Mouse (Mus musculus) megakaryocyte, embryonic 14.5 days (primary cell): ENCODE results near the gene Ncf1. TPM values are rescaled to one million over a fixed set of nuclear protein-coding genes. Genes with fewer than 3 reads are reported as not detected.

Experiments
- H3K27me3 ChIP-seq: replicated peaks from 2 replicates; pipeline ENCODE3; 2012; ENCODE audit warnings: inconsistent platforms
- H3K36me3 ChIP-seq: replicated peaks from 2 replicates; pipeline ENCODE3; 2012; ENCODE audit warnings: low read length, inconsistent platforms, mixed read lengths
- H3K4me1 ChIP-seq: 2 replicates; pipeline ENCODE4 v1.6.1; 2012; ENCODE audit warnings: inconsistent platforms
- H3K4me3 ChIP-seq: replicated peaks from 2 replicates; pipeline ENCODE3; 2012; ENCODE audit warnings: moderate library complexity, mild to moderate bottlenecking, inconsistent platforms
- H3K9me3 ChIP-seq: 2 replicates; pipeline ENCODE4 v1.6.1; 2012; ENCODE audit warnings: inconsistent platforms
- FLI1 ChIP-seq: IDR thresholded peaks from 2 replicates; pipeline ENCODE4 v1.6.1; 2012; ENCODE audit warnings: low read length, inconsistent platforms, mixed read lengths
- GATA1 ChIP-seq: IDR thresholded peaks from 3 replicates; pipeline ENCODE4 v1.6.1; 2012; ENCODE audit warnings: mixed read lengths, low read length, inconsistent platforms, borderline replicate concordance
- polyA plus RNA-seq: library from polyadenylated mRNA; stranded (reverse); fragments of >175 nt; gene quantifications from 2 replicates; pipeline ENCODE4 v1.2.3, GENCODE M21; 2012; ENCODE audit warnings: low replicate concordance; ENCODE audit not compliant: insufficient read depth

Ncf1 gene
- polyA plus RNA-seq, 1 experiment: 124 TPM

GRCm38 (mm10) chr5:134235111-134235510 is 5.7 kb upstream of the Ncf1 start:
- Histone ChIP-seq H3K4me1 (peaks cover 91% of the 10 kb centered on the region), H3K27me3 (no peaks in the 10 kb centered on the region), H3K36me3 (peaks cover 62% of the 10 kb centered on the region), H3K4me3 (no peak overlapping the region), H3K9me3 (no peaks in the 10 kb centered on the region; the same call in 1 of the 2 replicates)
- no peak for TF ChIP-seq GATA1
- no peak for TF ChIP-seq FLI1

- TF ChIP-seq GATA1 (no peak), FLI1 (no peak)
- Histone ChIP-seq H3K9me3 (no peaks in the 10 kb centered on the region), H3K27me3 (no peaks in the 10 kb centered on the region), H3K4me3 (no peak overlapping the region), H3K4me1 (peaks cover 97% of the 10 kb centered on the region), H3K36me3 (peaks cover 53% of the 10 kb centered on the region)
Observed at GRCm38 (mm10) chr5:134234205-134234604, 4.8 kb upstream of the Ncf1 start.

DNA sequence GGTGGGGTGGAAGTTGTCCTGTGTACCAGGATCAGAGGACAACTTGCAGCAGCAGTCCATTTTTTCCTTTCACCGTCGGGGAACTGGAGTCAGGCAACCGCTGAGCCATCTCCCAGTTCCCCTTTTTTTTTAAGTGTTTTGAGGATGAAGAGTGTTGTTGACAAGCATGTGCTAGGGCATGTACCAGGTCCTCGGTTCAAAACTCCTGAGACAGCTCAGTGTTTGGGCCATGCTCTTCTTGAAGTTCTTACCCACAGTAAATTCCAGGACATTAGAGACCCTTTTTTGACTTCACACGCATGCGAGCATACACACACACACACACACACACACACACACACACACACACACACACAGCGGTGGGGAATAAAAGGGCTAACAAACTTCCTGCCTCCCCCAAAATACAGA is 3.8 kb upstream of the Ncf1 start:
- peaks cover 98% of the 10 kb centered on the region for H3K4me1 ChIP-seq
- TF ChIP-seq FLI1: no peak
- no peak for TF ChIP-seq GATA1
- H3K27me3 ChIP-seq: no peaks in the 10 kb centered on the region
- peaks cover 43% of the 10 kb centered on the region for H3K36me3 ChIP-seq
- H3K9me3 ChIP-seq: no peaks in the 10 kb centered on the region
- no peak overlapping the region for H3K4me3 ChIP-seq

GRCm38 (mm10) chr5:134232568-134232967 is 3.1 kb upstream of the Ncf1 start:
- H3K36me3 ChIP-seq: peaks cover 36% of the 10 kb centered on the region
- TF ChIP-seq GATA1 (no peak), FLI1 (no peak)
- H3K27me3 ChIP-seq: no peaks in the 10 kb centered on the region
- peaks cover 98% of the 10 kb centered on the region for H3K4me1 ChIP-seq
- no peaks in the 10 kb centered on the region for H3K9me3 ChIP-seq
- peak overlapping the region; percentile 86 for H3K4me3 ChIP-seq

DNA sequence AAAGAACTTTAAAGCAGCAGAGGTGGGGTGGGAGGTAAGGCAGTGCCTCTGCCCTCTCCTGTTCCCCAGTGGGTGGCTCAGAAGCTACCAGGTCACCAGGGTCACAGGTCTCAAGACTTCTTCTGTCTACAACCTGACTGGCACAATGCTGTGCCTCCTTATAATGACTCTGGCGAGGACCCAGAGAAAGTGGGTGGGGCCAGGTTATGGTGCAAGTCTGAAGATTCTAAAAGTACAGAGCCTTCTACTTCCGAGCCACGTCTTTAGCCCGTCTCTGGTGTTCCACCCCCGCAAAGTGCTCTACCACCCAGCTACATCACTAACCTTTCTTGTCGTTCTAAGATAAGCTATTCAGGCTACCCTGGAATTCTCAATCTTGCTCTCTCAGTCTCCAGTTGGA is 2.7 kb upstream of the Ncf1 start:
- TF ChIP-seq GATA1 (no peak), FLI1 (no peak)

GRCm38 (mm10) chr5:134231376-134231775 is 2.0 kb upstream of the Ncf1 start:
- H3K4me1 ChIP-seq: peaks cover 98% of the 10 kb centered on the region

More for the DNA sequence above, 2.7 kb upstream of the Ncf1 start:
- peaks cover 35% of the 10 kb centered on the region for H3K36me3 ChIP-seq
- H3K4me1 ChIP-seq: peaks cover 98% of the 10 kb centered on the region
- no peaks in the 10 kb centered on the region for H3K27me3 ChIP-seq
- H3K9me3 ChIP-seq: no peaks in the 10 kb centered on the region
- H3K4me3 ChIP-seq: peak overlapping the region; percentile 86

DNA sequence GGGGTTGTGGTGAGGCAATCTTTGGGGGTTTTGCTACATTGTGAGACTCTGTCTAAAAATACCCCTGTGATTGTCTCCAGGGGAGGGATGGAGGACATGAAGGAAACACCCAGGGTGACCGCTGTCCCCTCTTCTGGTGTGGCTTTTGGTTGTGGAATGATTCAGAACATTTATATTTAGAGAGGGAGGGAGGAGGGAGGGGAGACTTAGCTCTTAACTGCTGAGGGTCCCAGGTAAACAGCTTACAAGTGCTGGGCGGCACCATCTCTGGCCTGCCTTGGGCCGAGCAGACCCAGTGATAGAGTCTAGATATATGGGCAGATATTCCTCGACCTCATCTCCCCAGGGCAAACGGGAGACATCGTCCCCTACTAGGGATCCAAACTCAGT is 1.2 kb downstream of the Ncf1 start:
- H3K4me3 ChIP-seq: peak overlapping the region; percentile 88
- H3K4me1 ChIP-seq: peaks cover 98% of the 10 kb centered on the region
- no peaks in the 10 kb centered on the region for H3K27me3 ChIP-seq
- H3K36me3 ChIP-seq: peaks cover 39% of the 10 kb centered on the region
- no peaks in the 10 kb centered on the region for H3K9me3 ChIP-seq
- no peak for TF ChIP-seq FLI1

More at GRCm38 (mm10) chr5:134231376-134231775, 2.0 kb upstream of the Ncf1 start:
- Histone ChIP-seq H3K36me3 (peaks cover 35% of the 10 kb centered on the region), H3K9me3 (no peaks in the 10 kb centered on the region), H3K27me3 (no peaks in the 10 kb centered on the region), H3K4me3 (peak overlapping the region; percentile 86)
- TF ChIP-seq FLI1 (peak; percentile 43; the same call in 1 of the 2 replicates), GATA1 (peak; percentile 85)

DNA sequence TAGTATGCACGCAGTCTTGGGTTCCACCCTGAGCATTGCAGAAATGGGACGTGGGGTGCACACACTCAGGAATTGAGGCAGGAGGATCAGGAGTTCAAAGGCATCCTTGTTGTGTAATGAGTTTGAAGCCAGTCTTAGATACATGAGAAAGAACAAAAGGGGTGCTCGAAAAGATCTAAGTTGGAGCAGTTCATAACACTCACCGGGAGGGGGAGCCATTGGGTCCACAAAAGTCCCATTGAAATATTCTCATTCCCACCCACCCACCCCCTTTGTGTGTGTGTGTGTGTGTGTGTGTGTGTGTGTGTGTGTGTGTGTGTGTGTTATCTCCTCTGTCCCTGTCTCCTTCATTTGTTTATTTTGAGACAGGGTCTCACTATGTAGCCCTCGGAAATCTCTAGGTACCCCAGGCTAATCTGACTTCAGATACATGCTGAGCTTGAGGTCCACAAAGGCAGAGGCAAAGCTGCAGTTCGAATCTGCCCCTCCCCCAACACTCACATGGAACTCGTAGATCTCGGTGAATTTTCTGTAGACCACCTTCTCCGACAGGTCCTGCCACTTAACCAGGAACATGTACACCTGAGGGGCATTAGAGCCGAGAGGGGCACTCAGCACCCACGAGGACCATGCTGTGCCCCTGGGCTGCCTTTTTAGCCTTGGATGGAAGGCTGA is 1.7 kb downstream of the Ncf1 start:
- Histone ChIP-seq H3K4me1 (peaks cover 98% of the 10 kb centered on the region), H3K9me3 (no peaks in the 10 kb centered on the region), H3K27me3 (no peaks in the 10 kb centered on the region), H3K36me3 (peaks cover 44% of the 10 kb centered on the region), H3K4me3 (peak overlapping the region; percentile 88)
- no peak for TF ChIP-seq GATA1
- no peak for TF ChIP-seq FLI1

DNA sequence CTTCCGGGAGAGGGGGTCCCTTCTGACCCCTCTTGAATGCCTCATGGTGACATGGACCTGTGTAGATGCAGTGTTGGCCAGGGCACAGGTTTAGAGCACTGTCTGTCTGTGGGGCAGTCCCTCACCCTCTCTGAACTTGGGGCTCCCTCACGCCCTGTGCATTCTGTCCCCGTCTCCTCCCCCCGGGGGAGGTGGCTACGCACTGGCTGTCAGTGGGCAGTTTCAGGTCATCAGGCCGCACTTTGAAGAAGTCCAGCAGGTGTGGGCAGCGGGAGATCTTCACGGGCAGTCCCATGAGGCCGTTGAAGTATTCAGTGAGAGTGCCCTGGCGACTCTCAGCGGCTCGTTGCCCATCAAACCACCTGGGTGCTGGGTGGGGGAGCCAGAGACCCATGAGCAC is 2.5 kb downstream of the Ncf1 start:
- no peak for TF ChIP-seq FLI1
- no peak for TF ChIP-seq GATA1
- Histone ChIP-seq H3K9me3 (no peaks in the 10 kb centered on the region), H3K36me3 (peaks cover 52% of the 10 kb centered on the region), H3K27me3 (no peaks in the 10 kb centered on the region), H3K4me1 (peaks cover 98% of the 10 kb centered on the region), H3K4me3 (peak overlapping the region; percentile 86)

DNA sequence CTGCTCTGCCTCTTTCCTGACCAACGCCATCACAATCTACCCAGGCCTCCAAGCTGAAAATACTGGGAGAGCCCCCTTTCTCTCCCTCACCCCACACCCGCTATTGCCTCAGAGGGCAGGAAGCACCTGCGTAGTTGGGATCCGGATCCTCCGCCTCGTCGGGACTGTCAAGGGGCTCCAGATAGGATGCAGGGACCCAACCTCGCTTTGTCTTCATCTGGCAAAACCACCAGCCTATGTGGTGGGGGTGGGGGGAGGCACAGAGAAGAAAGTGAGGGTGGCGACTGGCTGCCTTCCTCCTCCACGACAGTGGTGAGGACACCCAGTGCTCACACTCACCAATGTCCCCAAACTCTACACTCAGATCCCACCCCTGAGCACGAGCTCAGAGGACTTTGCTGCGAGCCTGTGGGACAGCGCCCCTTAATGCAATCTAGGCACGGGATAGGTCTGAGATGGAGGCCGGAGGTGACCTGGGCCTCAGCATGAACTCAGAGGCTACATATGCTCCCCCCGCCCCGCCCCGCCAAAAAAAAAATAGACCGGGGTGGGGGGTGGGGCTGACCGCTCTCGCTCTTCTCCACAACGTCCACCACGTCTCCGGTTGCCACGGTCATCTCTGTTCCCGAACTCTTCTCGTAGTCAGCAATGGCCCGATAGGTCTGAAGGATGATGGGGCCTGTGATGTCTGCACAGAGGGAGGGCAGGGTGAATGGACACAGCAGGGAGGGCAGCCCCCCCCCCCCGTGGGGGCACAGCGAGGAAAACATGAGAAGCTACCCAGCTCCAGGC is 4.1 kb downstream of the Ncf1 start:
- H3K27me3 ChIP-seq: no peaks in the 10 kb centered on the region
- H3K36me3 ChIP-seq: peaks cover 68% of the 10 kb centered on the region
- peaks cover 4% of the 10 kb centered on the region; the same call in 1 of the 2 replicates for H3K9me3 ChIP-seq
- TF ChIP-seq FLI1 (no peak), GATA1 (no peak)
- H3K4me3 ChIP-seq: peak overlapping the region; percentile 16
- H3K4me1 ChIP-seq: peaks cover 100% of the 10 kb centered on the region
